Mouse (Mus musculus): ENCODE measurements around the gene Tcam1. TPM values are rescaled to one million over a fixed set of nuclear protein-coding genes. Genes with fewer than 3 reads are reported as not detected.
A peak's percentile ranks its signal among the peaks of the same experiment; 100 is the strongest.
"Not testable (repeated sequence)": the region's sequence is repeated elsewhere in the genome, so short reads cannot be mapped to it uniquely, and the experiment has no call there.

Tcam1 gene
- 0.15 TPM in 2 replicates for polyA plus RNA-seq (2016; fragmentation: Nextera tagmentation; extraction: Ambion mirVana)

DNA sequence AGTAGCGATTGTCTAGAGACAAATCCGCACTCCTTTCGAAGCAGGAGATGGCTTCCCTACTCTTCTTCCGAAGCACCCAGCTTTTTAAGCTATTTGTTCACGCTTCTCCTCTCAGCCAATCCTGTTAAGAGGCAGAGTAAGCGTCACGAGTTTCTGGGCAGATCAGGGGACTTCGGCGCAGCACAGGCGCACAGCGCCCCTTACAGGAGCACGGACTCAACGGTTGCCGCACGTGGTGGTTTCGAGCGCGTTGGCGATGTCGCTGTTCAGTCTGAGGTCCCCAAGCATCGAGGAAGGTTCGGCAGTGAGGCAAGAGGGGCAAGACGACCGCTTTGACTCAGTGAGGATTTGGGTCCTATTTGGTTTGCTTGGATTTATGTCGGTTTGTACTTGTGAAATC is at the start of gene Tcam1:
Gene Tcam1, plus strand, starts transcription at position 219 of the 400 bp plus-strand sequence.
- H3K27ac ChIP-seq, result peak within 1 kb of the TSS; percentile 60; the same call in 1 of the 2 replicates
- peaks cover 19% of the 10 kb centered on the region for H3K27me3 ChIP-seq (ENCODE audit: poor library complexity, severe bottlenecking)
- no peaks in the 10 kb centered on the region for H3K9me3 ChIP-seq
- peak; percentile 92 for DNase-seq (ENCODE audit: extremely low spot score, low spot score)
- H3K36me3 ChIP-seq (replicated peaks), result no peaks in the 10 kb centered on the region
- WGBS, result 15% methylated on average over 25 of the region's 25 CpGs
- H3K4me3 ChIP-seq, result peak within 1 kb of the TSS; percentile 23
- H3K4me1 ChIP-seq, result peaks cover 34% of the 10 kb centered on the region

DNA sequence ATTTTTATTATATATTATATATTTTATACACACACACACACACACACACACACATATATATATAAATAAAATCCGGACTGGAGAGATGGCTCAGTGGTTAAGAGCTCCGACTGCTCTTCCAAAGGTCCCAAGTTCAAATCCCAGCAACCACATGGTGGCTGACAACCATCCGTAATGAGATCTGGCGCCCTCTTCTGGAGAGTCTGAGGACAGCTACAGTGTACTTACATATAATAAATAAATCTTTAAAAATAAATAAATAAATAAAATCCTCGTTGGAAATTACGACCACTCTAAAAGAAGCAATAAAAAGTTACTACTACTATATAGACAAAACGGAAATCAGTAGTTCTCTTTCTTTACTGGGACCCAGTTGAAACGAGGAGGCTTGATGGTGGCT is 42.5 kb upstream of the Tcam1 start:
- not testable (repeated sequence) for H3K4me3 ChIP-seq; H3K9me3 ChIP-seq; H3K27ac ChIP-seq; H3K4me1 ChIP-seq; H3K27me3 ChIP-seq (ENCODE audit: poor library complexity, severe bottlenecking); DNase-seq (ENCODE audit: extremely low spot score, low spot score)
- WGBS, result 81% methylated on average over 8 of the region's 8 CpGs
- peaks cover 96% of the 10 kb centered on the region for H3K36me3 ChIP-seq (replicated peaks)

DNA sequence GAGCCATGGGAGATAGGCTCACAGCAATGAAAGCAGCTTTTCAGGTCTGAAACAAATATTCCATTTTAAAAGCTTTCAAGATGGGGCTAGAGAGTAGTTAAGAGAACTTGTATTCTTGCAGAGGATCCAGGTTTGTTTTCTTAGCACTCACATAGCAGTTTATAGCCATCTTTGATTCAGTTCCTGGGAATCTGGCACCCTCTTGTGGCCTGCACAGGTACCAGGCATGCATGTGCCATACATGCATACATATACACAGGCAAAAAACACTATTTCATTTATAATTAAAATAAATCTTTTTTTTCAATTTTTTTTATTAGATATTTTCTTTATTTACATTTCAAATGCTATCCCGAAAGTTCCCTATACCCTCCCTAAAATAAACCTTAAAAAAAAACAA is 29.6 kb upstream of the Tcam1 start:
- peaks cover 5% of the 10 kb centered on the region; the same call in 1 of the 2 replicates for H3K9me3 ChIP-seq
- no peaks in the 10 kb centered on the region for H3K4me1 ChIP-seq
- H3K27me3 ChIP-seq (ENCODE audit: poor library complexity, severe bottlenecking), result no peaks in the 10 kb centered on the region
- no peak overlapping the region for H3K27ac ChIP-seq
- H3K36me3 ChIP-seq (replicated peaks), result peaks cover 100% of the 10 kb centered on the region
- DNase-seq (ENCODE audit: extremely low spot score, low spot score), result no peak
- no peak overlapping the region for H3K4me3 ChIP-seq
- 93% methylated on average over 1 of the region's 1 CpGs for WGBS

DNA sequence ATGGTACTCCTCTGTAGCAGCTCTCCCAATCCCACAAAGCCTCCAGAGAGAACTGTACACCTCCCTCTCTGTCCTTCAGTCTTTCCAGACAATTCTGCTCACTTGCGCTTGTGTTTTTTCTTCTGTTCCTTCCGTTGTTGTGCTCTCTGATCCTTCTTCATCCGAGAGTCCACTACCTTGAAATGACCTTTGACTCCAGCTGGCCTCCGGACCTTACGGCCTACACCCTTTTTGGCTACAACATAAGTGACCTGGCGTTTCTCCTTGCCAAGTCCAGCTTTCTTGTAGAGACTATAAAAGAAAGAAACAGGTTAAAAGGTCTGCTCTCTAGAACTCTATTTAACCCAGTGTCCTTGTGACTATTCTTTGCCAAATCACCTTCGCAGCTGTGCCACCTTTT is 27.1 kb upstream of the Tcam1 start:
- Histone ChIP-seq H3K4me1 (peaks cover under 1% of the 10 kb centered on the region; the same call in 1 of the 2 replicates), H3K4me3 (no peak overlapping the region), H3K27me3 (ENCODE audit: poor library complexity, severe bottlenecking) (no peaks in the 10 kb centered on the region), H3K9me3 (peaks cover 5% of the 10 kb centered on the region; the same call in 1 of the 2 replicates), H3K27ac (no peak overlapping the region), H3K36me3 (replicated peaks) (peaks cover 100% of the 10 kb centered on the region)
- 91% methylated on average over 7 of the region's 7 CpGs for WGBS
- no peak for DNase-seq (ENCODE audit: extremely low spot score, low spot score)

DNA sequence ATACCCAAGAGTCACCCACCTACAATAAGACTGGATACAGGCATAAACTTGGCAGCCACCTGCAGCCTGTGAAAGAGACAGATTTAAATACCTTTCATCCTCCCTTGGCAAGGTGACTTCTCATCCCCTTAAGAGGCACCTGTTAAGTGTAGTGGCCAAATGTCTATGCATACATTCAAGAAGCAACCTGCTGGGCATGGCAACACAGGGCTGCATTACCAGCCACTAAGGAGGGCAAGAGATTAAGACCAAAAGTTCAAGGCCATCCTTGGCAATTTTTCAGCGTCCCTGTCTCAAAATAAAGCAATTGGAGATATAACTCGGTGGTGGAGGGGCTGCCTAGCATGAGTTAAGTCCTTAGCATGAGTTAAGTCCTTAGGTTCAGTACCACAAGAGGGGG is 21.7 kb upstream of the Tcam1 start:
- DNase-seq (ENCODE audit: extremely low spot score, low spot score), result no peak
- no peaks in the 10 kb centered on the region for H3K9me3 ChIP-seq
- peaks cover 24% of the 10 kb centered on the region for H3K4me1 ChIP-seq
- H3K27me3 ChIP-seq (ENCODE audit: poor library complexity, severe bottlenecking), result no peaks in the 10 kb centered on the region
- WGBS, result 20% methylated on average over 2 of the region's 2 CpGs
- peaks cover 80% of the 10 kb centered on the region for H3K36me3 ChIP-seq (replicated peaks)
- peak overlapping the region; percentile 95; the same call in 1 of the 2 replicates for H3K27ac ChIP-seq
- H3K4me3 ChIP-seq, result peak overlapping the region; percentile 88

DNA sequence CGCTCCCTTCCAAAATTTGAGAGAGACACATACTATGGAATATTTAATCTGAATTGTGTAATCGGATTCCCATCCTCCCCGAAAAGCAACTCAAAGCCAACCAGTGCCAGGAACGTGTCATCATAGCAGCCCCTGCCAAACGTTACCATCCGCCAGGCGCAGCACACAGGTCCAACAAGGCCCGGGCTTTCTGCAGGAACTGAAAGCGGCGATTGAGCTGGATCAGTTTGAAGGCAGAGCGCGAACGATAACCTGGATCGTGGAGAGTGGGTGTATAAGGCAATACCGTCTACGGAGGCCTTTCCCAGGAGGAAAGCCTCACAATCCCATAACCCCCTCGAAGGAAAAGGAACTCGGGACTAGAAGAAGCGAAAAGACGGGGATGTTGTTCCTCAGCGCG is 21.3 kb upstream of the Tcam1 start:
- H3K36me3 ChIP-seq (replicated peaks), result peaks cover 80% of the 10 kb centered on the region
- 3% methylated on average over 22 of the region's 22 CpGs for WGBS
- H3K27me3 ChIP-seq (ENCODE audit: poor library complexity, severe bottlenecking), result no peaks in the 10 kb centered on the region
- H3K9me3 ChIP-seq, result no peaks in the 10 kb centered on the region
- DNase-seq (ENCODE audit: extremely low spot score, low spot score), result no peak
- H3K4me3 ChIP-seq, result peak overlapping the region; percentile 88
- peak overlapping the region; percentile 95 for H3K27ac ChIP-seq
- H3K4me1 ChIP-seq, result peaks cover 24% of the 10 kb centered on the region

DNA sequence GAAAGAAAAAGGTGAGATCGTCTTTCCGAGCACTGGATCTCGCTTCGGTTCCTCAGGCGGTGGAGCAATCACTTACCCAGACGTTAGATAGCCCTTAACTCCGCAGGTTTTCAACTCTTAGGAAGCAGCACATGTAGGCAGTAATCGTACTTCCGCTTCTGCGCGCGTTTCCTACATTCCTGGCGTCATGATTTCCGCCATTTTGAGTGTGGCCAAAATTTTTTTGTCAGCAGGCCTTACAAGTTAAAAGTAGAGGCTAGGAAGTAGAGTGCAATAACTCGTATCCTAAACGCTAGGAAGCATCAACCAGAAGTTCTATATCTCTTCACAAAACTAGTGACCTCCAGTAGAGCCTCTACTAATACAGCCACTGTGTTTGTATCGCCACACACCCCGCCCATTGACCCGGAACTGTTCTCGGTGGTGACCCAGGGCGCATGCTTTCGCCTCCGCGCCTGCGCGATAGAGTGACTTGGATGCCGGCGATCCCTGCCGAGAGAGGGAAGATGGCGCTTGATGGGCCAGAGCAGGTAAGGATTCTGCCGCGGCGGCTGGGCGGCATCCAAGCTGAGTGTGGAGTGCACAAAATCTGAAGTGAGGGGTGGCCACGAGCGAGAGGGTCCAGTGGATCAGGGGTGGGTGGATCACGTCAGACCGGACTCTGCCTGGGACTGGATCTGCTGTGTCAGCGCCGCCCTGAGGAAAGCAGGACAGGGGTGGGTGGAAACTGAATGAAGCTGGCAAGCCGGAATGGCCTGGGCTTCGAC is 20.6 kb upstream of the Tcam1 start, which contains the start of the genes Ftsj3 and Psmc5:
Gene Ftsj3, minus strand, starts transcription at position 395 of the 767 bp plus-strand sequence.
Gene Psmc5, plus strand, starts transcription at position 470 of the 767 bp plus-strand sequence.
- Histone ChIP-seq H3K4me3 (peak within 1 kb of the TSS; percentile 88), H3K9me3 (no peaks in the 10 kb centered on the region), H3K27ac (peak within 1 kb of the TSS; percentile 95), H3K36me3 (replicated peaks) (peaks cover 80% of the 10 kb centered on the region), H3K4me1 (peaks cover 24% of the 10 kb centered on the region), H3K27me3 (ENCODE audit: poor library complexity, severe bottlenecking) (no peaks in the 10 kb centered on the region)
- DNase-seq (ENCODE audit: extremely low spot score, low spot score), result peak; percentile 98
- WGBS, result under 1% methylated on average over 42 of the region's 42 CpGs

DNA sequence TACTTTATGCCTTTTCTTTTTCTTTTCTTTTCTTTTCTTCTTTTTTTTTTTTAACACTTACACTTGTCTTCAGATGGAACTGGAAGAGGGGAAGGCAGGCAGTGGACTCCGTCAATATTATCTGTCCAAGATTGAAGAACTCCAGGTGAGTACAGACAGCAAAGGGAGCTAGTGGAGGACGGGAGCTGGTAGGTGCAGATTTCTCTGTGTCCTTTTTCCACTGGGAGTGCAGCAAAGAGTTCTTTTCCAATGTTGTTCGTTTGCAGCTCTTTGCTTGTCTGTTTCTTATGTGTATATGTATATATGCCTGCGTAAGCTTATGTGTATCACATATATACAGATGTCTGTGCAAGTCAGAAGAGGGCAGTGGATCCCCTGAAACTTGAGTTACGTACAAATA is 19.7 kb upstream of the Tcam1 start:
- Histone ChIP-seq H3K27ac (peak overlapping the region; percentile 95), H3K4me1 (peaks cover 24% of the 10 kb centered on the region), H3K27me3 (ENCODE audit: poor library complexity, severe bottlenecking) (no peaks in the 10 kb centered on the region), H3K36me3 (replicated peaks) (peaks cover 80% of the 10 kb centered on the region), H3K4me3 (peak overlapping the region; percentile 88), H3K9me3 (no peaks in the 10 kb centered on the region)
- no peak for DNase-seq (ENCODE audit: extremely low spot score, low spot score)
- 78% methylated on average over 5 of the region's 5 CpGs for WGBS

DNA sequence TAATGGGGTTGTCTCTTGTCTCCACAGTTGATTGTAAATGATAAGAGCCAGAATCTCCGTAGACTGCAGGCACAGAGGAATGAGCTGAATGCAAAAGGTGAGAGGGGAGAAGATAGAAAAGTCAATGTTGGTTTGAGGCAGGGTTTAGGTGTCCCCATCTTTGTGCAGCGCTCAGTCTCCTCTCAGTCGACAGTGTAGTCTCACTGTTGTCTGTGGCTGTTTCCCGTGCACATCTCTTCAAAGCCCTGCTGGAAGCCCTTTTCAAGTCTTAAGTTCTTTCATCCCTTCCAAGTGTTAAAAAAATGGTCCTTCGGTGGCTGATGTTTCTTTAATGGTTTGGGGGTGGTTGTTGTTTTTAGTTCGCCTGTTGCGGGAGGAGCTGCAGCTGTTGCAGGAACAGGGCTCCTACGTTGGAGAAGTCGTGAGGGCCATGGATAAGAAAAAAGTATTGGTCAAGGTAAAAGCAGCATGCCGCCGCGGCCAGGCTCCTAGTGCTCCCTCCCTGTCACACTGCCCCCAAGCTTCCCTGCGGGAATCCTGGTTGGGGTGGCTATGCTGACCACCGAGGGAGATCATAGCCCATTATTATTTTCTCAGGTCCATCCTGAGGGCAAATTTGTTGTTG is 15.5 kb upstream of the Tcam1 start:
- H3K27ac ChIP-seq, result no peak overlapping the region
- peaks cover 14% of the 10 kb centered on the region for H3K4me1 ChIP-seq
- 92% methylated on average over 14 of the region's 14 CpGs for WGBS
- no peaks in the 10 kb centered on the region for H3K9me3 ChIP-seq
- no peaks in the 10 kb centered on the region for H3K27me3 ChIP-seq (ENCODE audit: poor library complexity, severe bottlenecking)
- no peak overlapping the region for H3K4me3 ChIP-seq
- H3K36me3 ChIP-seq (replicated peaks), result peaks cover 92% of the 10 kb centered on the region
- no peak for DNase-seq (ENCODE audit: extremely low spot score, low spot score)

DNA sequence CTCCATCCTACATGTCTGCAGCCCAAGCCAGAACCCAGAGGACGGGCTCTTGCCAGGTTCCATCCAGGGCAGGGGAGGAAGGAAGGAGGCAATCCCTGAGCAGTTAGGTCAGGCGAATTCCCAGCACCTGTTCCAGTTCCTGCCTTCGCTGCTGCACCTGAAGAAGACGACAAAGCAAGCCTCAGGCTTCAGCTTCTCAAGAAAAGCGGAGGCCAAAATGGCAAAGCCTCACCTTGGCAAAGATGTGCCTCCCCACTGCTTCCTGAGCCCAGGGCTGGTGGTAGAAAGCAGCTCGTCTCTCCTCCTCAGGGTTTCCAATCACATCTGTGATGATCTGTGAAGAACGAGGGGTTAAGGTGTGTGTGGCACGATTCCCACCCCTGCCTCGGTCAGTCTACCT is 12.5 kb upstream of the Tcam1 start:
- Histone ChIP-seq H3K27ac (no peak overlapping the region), H3K9me3 (no peaks in the 10 kb centered on the region), H3K36me3 (replicated peaks) (peaks cover 100% of the 10 kb centered on the region), H3K4me3 (no peak overlapping the region), H3K27me3 (ENCODE audit: poor library complexity, severe bottlenecking) (no peaks in the 10 kb centered on the region), H3K4me1 (peaks cover 18% of the 10 kb centered on the region)
- 92% methylated on average over 9 of the region's 9 CpGs for WGBS
- DNase-seq (ENCODE audit: extremely low spot score, low spot score), result no peak

DNA sequence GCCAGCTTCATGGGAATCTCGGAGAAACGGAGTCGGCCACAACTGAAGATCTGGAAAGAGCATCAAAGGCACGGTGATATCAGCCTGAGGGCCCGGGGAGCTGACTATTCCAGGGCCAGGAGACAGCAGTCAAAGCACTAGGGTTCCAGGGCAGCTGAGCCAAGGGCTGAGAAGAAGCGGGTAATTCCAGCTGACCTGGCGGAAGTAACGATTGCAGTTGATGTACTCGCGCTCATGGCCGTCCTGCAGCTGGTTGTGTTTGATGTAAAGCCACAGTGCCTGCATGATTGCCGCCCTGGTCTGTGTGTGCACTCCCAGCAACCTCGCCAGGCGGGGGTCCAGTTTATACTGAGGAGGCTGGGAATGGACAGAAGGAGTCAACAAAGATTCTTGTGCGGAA is 11.5 kb upstream of the Tcam1 start:
- DNase-seq (ENCODE audit: extremely low spot score, low spot score), result no peak
- no peaks in the 10 kb centered on the region for H3K9me3 ChIP-seq
- WGBS, result 97% methylated on average over 15 of the region's 15 CpGs
- no peak overlapping the region for H3K27ac ChIP-seq
- H3K36me3 ChIP-seq (replicated peaks), result peaks cover 93% of the 10 kb centered on the region
- no peaks in the 10 kb centered on the region for H3K27me3 ChIP-seq (ENCODE audit: poor library complexity, severe bottlenecking)
- H3K4me1 ChIP-seq, result peaks cover 22% of the 10 kb centered on the region
- H3K4me3 ChIP-seq, result no peak overlapping the region

DNA sequence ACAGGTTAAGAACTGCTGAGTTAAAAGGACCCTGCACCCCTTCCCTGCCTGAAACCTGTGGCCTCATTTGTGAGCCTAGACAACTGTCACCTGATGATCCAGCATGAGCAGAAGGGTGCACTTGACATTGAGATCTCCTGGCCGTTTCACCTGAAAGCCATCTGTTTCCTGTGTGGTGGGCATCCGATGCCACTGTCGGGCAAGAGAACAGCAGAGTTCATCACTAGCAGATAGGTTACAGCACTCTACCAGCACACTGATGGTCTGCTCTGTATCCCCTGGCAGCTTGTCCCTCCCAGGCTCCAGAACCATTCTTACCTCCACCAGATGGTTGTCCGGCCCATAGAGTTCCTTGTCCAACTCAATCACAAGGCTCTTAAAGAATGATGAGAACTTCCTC is 10.9 kb upstream of the Tcam1 start:
- H3K36me3 ChIP-seq (replicated peaks), result peaks cover 91% of the 10 kb centered on the region
- no peaks in the 10 kb centered on the region for H3K9me3 ChIP-seq
- no peak overlapping the region for H3K27ac ChIP-seq
- H3K4me1 ChIP-seq, result peaks cover 28% of the 10 kb centered on the region
- H3K27me3 ChIP-seq (ENCODE audit: poor library complexity, severe bottlenecking), result no peaks in the 10 kb centered on the region
- no peak overlapping the region for H3K4me3 ChIP-seq
- no peak for DNase-seq (ENCODE audit: extremely low spot score, low spot score)
- 96% methylated on average over 4 of the region's 4 CpGs for WGBS

DNA sequence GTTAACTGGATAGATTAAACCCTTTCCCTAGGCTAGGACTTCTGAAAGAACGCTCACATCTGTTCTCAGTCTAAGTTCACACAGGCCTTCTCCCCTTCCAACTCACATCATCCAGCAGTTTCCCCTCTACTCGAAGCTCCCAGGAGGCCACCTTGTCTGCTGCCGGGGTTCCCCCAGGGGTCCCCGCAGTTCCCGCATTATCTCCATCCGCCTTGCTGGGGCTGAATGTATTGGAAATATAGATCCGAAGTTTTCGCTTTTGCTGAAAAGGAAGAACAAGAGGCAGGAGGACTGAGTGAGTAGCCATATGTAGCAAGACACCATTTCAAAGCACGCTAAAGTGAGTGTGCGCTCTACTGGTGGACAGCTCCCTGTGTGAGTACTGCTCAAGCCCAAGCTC is 10.0 kb upstream of the Tcam1 start:
- Histone ChIP-seq H3K9me3 (no peaks in the 10 kb centered on the region), H3K27me3 (ENCODE audit: poor library complexity, severe bottlenecking) (no peaks in the 10 kb centered on the region), H3K4me3 (no peak overlapping the region), H3K36me3 (replicated peaks) (peaks cover 82% of the 10 kb centered on the region), H3K4me1 (peaks cover 37% of the 10 kb centered on the region), H3K27ac (no peak overlapping the region; the same call in 1 of the 2 replicates)
- 94% methylated on average over 10 of the region's 10 CpGs for WGBS
- DNase-seq (ENCODE audit: extremely low spot score, low spot score), result no peak

Data from forebrain, embryonic 10.5 days (tissue).